Mouse (Mus musculus) heart, postnatal 0 days (tissue): ENCODE measurements at regions not wholly inside any gene's neighbourhood (a gene's known extent, or its start where the extent isn't known, plus 50 kb on each side); places are given as distances from the start of the nearest gene placed in this dataset.
A peak's percentile ranks its signal among the peaks of the same experiment; 100 is the strongest.

Experiments
- ATAC-seq: fragments of 200-750 bp; cut with Nextera tagmentation; 2 replicates; pipeline ENCODE4 v1.8.0; 2017; ENCODE audit warnings: low read depth, moderate number of reproducible peaks, moderate library complexity; ENCODE audit not compliant: insufficient read depth
- DNase-seq: peaks from one replicate; pipeline ENCODE4 v3.0.0-alpha.2; 2016; ENCODE audit warnings: low spot score
- H3K27ac ChIP-seq: fragments of 300-500 bp; sonication (generic); 2 replicates; pipeline ENCODE4 v1.5.1; 2014; ENCODE audit warnings: low read depth, mild to moderate bottlenecking
- H3K27me3 ChIP-seq: fragments of 300-500 bp; sonication (generic); 2 replicates; pipeline ENCODE4 v1.6.1; 2014; ENCODE audit warnings: low read length, mixed read lengths; ENCODE audit not compliant: control insufficient read depth, insufficient read depth
- H3K36me3 ChIP-seq: fragments of 300-500 bp; sonication (generic); replicated peaks from 2 replicates; pipeline ENCODE4 v1.6.1; 2014; ENCODE audit warnings: low read length, mixed read lengths; ENCODE audit not compliant: control insufficient read depth, insufficient read depth
- H3K4me1 ChIP-seq: fragments of 300-500 bp; sonication (generic); 2 replicates; pipeline ENCODE4 v1.6.1; 2014; ENCODE audit warnings: antibody characterized with exemption; ENCODE audit not compliant: control insufficient read depth, insufficient read depth
- H3K4me2 ChIP-seq: fragments of 300-500 bp; sonication (generic); 2 replicates; pipeline ENCODE4 v1.6.1; 2014; ENCODE audit warnings: low read depth, mild to moderate bottlenecking, low read length, moderate library complexity
- H3K4me3 ChIP-seq: fragments of 300-500 bp; sonication (generic); 2 replicates; pipeline ENCODE4 v1.5.1; 2014; ENCODE audit warnings: low read depth, low read length
- H3K9ac ChIP-seq: fragments of 300-500 bp; sonication (generic); replicated peaks from 2 replicates; pipeline ENCODE4 v1.6.1; 2014; ENCODE audit warnings: low read depth, low read length, mixed read lengths
- H3K9me3 ChIP-seq: fragments of 300-500 bp; sonication (generic); replicated peaks from 2 replicates; pipeline ENCODE4 v1.6.1; 2016; ENCODE audit warnings: low read length; ENCODE audit not compliant: control insufficient read depth
- CTCF ChIP-seq: IDR thresholded peaks from 2 replicates; pipeline ENCODE4 v1.5.1; 2016; ENCODE audit warnings: antibody characterized with exemption, control low read depth, low read depth
- EP300 ChIP-seq: IDR thresholded peaks from 2 replicates; pipeline ENCODE4 v1.6.1; 2016; ENCODE audit warnings: antibody characterized with exemption, low read depth
- WGBS: fragments of 180-500 bp; shearing (Covaris S2); extraction: QIAGEN DNeasy Blood & Tissue Kit; methylation state at CpG from one replicate; pipeline ENCODE4 v1.1.7; 2014; 5-methylcytosine and 5-hydroxymethylcytosine counted together

- no peak for ATAC-seq
- no peak overlapping the region for H3K4me3 ChIP-seq
- 66% methylated on average over 11 of the region's 11 CpGs for WGBS
These were observed 116.1 kb upstream of the Sulf2 start for GRCm38 (mm10) chr2:166271373-166272189.

DNA sequence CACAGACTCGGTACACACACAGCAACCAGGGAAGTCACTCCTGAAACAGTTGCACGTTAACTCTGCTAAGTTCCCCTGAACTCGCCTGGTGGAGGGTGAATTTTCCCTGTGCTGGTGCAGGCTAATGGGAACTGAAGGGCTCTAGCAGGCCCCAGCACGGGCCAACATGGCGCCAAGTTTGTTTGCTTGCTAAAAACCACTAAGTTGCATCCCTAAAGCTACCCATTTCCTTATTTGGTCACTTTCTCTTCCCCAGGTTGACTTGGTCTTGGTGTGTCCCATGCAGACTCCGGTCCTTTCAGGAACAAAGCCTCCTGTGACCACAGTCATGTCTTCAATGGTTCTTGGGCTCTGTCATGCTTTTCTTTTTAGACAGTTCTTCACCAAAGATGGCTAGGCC, 114.5 kb upstream of the Sulf2 start:
- TF ChIP-seq CTCF (no peak), EP300 (no peak)
- WGBS: 90% methylated on average over 6 of the region's 6 CpGs

More at GRCm38 (mm10) chr2:166271373-166272189, 116.1 kb upstream of the Sulf2 start:
- H3K9ac ChIP-seq: no peak overlapping the region
- no peaks in the 10 kb centered on the region for H3K27me3 ChIP-seq
- H3K36me3 ChIP-seq: no peaks in the 10 kb centered on the region
- no peaks in the 10 kb centered on the region for H3K4me1 ChIP-seq
- H3K4me2 ChIP-seq: no peak overlapping the region
- H3K27ac ChIP-seq: no peak overlapping the region
- no peaks in the 10 kb centered on the region for H3K9me3 ChIP-seq
- TF ChIP-seq EP300 (no peak), CTCF (no peak)
- DNase-seq: no peak

GRCm38 (mm10) chr2:166266915-166267314, 111.5 kb upstream of the Sulf2 start:
- H3K27me3 ChIP-seq: no peaks in the 10 kb centered on the region
- no peak overlapping the region for H3K27ac ChIP-seq
- no peak for DNase-seq
- H3K4me3 ChIP-seq: no peak overlapping the region
- TF ChIP-seq CTCF (no peak), EP300 (no peak)
- ATAC-seq: no peak
- H3K4me2 ChIP-seq: no peak overlapping the region
- H3K9me3 ChIP-seq: no peaks in the 10 kb centered on the region
- H3K4me1 ChIP-seq: no peaks in the 10 kb centered on the region
- WGBS: 92% methylated on average over 4 of the region's 4 CpGs
- no peak overlapping the region for H3K9ac ChIP-seq
- H3K36me3 ChIP-seq: no peaks in the 10 kb centered on the region

More for the DNA sequence above, 114.5 kb upstream of the Sulf2 start:
- Histone ChIP-seq H3K27ac (no peak overlapping the region), H3K9ac (no peak overlapping the region), H3K9me3 (no peaks in the 10 kb centered on the region), H3K4me2 (no peak overlapping the region), H3K27me3 (no peaks in the 10 kb centered on the region), H3K4me3 (no peak overlapping the region), H3K4me1 (no peaks in the 10 kb centered on the region), H3K36me3 (no peaks in the 10 kb centered on the region)
- DNase-seq (no peak), ATAC-seq (no peak)

- ATAC-seq: no peak; the same call in 1 of the 2 replicates
- no peaks in the 10 kb centered on the region for H3K9me3 ChIP-seq
- H3K4me1 ChIP-seq: no peaks in the 10 kb centered on the region
- no peak for TF ChIP-seq CTCF
- TF ChIP-seq EP300: no peak
- no peaks in the 10 kb centered on the region for H3K27me3 ChIP-seq
- H3K9ac ChIP-seq: no peak overlapping the region
- H3K4me3 ChIP-seq: no peak overlapping the region
- H3K4me2 ChIP-seq: no peak overlapping the region
- H3K36me3 ChIP-seq: no peaks in the 10 kb centered on the region
- no peak overlapping the region for H3K27ac ChIP-seq
- no peak for DNase-seq
- 50% methylated on average over 9 of the region's 9 CpGs for WGBS
These were observed 111.0 kb upstream of the Sulf2 start for GRCm38 (mm10) chr2:166266507-166266906.

DNA sequence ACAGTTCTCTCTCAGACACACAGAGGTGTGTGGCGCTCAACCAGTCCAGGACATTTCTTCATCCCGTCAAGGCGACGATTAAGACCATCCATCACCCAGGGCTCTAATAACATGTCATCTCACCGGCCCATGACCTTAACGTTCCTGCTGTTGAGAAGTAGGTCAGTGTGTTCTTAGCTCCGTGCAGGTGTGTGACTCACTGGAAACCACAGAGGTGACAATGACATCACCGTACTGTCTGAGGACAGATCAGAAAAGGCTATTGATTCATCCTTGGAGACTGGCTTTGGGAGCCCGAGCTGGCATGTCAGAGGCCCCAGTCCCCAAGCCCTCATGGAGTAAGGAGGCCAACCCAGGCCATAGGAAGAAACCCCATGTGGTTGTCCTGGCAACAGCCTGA, 109.3 kb upstream of the Sulf2 start:
- TF ChIP-seq CTCF (no peak), EP300 (no peak)
- no peak for DNase-seq
- Histone ChIP-seq H3K9ac (no peak overlapping the region), H3K4me3 (no peak overlapping the region), H3K27ac (no peak overlapping the region), H3K36me3 (no peaks in the 10 kb centered on the region), H3K4me2 (no peak overlapping the region), H3K9me3 (no peaks in the 10 kb centered on the region), H3K4me1 (no peaks in the 10 kb centered on the region), H3K27me3 (no peaks in the 10 kb centered on the region)
- 81% methylated on average over 9 of the region's 9 CpGs for WGBS
- no peak for ATAC-seq

GRCm38 (mm10) chr2:166261799-166262198, 106.3 kb upstream of the Sulf2 start:
- H3K9ac ChIP-seq: no peak overlapping the region
- H3K27ac ChIP-seq: no peak overlapping the region
- no peaks in the 10 kb centered on the region for H3K27me3 ChIP-seq
- no peak overlapping the region for H3K4me2 ChIP-seq
- DNase-seq (no peak), ATAC-seq (peak; percentile 54)
- H3K4me3 ChIP-seq: no peak overlapping the region
- no peaks in the 10 kb centered on the region for H3K9me3 ChIP-seq
- 53% methylated on average over 7 of the region's 7 CpGs for WGBS
- H3K4me1 ChIP-seq: no peaks in the 10 kb centered on the region
- TF ChIP-seq EP300 (no peak), CTCF (no peak)
- no peaks in the 10 kb centered on the region for H3K36me3 ChIP-seq
